Mouse (Mus musculus): ENCODE measurements around the gene Herc1. TPM values are rescaled to one million over a fixed set of nuclear protein-coding genes. Genes with fewer than 3 reads are reported as not detected.

Herc1 gene
- polyA plus RNA-seq, 1 experiment, result 3.2 TPM

DNA sequence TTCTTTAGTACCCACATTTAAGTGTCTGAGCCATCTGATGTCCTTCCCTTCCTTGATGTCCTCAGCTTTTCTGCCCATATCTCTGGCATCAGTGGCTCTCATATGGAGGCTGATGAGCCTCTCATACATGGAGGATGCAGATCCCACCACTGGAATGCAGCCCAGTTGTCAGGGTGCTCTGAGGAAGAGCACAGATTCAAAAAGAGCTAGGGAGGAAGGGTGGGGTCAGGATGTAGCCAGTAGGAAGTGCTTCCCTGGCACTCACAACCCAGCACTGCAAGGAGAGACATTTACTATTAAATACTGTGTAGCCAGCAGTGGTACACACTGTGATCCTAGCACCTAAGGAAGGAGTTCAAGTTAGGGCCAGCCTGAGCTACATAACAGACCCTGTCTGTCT lies 156.2 kb downstream of the Herc1 start:
- peaks cover 88% of the 10 kb centered on the region for H3K36me3 ChIP-seq (replicated peaks; ENCODE audit: low read length)
- no peak for TF ChIP-seq GATA1 (IDR thresholded peaks at IDR 0.05; ENCODE audit: borderline replicate concordance, low read length)
- TF ChIP-seq FLI1 (IDR thresholded peaks at IDR 0.05; ENCODE audit: low read length), result no peak
- no peak overlapping the region for H3K4me3 ChIP-seq (replicated peaks)
- no peaks in the 10 kb centered on the region for H3K27me3 ChIP-seq (replicated peaks)
- H3K9me3 ChIP-seq, result no peaks in the 10 kb centered on the region
- peaks cover 99% of the 10 kb centered on the region for H3K4me1 ChIP-seq

DNA sequence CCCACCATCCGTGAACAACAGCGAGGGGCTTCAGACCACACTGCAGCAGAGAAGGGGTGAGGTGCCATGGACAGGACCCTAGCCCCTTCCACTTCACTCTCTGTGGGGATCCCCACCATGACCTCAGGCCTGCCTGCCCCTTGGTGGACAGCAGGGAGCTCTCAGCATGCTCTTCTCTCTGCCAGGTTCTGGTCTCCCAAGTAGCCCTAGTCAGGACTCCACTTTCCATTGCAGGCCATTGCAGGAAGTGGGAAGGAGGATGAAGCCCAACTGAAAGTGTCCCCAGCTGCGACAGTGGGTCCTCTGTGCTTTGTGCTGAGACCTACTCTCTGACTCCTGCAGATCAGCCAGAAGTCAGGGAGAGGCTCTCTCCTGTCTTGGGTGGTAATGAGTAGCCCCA lies 157.4 kb downstream of the Herc1 start:
- peak overlapping the region; percentile 23 for H3K4me3 ChIP-seq (replicated peaks)
- H3K27me3 ChIP-seq (replicated peaks), result no peaks in the 10 kb centered on the region
- no peak for TF ChIP-seq GATA1 (IDR thresholded peaks at IDR 0.05; ENCODE audit: borderline replicate concordance, low read length)
- H3K9me3 ChIP-seq, result no peaks in the 10 kb centered on the region
- H3K4me1 ChIP-seq, result peaks cover 99% of the 10 kb centered on the region
- peaks cover 79% of the 10 kb centered on the region for H3K36me3 ChIP-seq (replicated peaks; ENCODE audit: low read length)

DNA sequence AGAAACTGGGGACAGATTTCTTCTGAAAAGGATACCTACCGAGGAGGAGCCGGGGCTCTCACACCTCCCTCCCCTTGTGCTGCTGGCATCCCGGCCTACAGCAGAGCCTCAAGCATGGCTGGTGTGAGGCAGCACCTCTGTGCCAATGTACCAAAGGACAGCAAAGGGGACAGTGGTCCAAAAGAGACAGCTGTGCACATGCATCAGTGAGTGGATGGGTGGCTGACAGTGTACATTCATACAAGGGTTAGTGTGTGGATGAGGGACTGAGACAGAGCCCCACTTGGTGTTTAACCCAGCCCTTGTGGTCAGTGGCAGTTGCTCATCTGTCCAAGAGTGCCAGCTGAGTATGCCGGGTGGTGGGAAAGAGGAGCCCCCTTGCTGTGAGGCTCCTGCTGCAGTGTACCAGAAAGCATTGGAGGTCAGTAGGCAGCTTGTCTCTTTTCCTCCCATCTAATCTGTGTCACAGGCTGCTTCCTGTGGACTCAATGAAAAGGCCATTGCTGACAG lies 158.7 kb downstream of the Herc1 start:
- Histone ChIP-seq H3K36me3 (replicated peaks; ENCODE audit: low read length) (peaks cover 83% of the 10 kb centered on the region), H3K4me3 (replicated peaks) (peak overlapping the region; percentile 70), H3K9me3 (no peaks in the 10 kb centered on the region), H3K4me1 (peaks cover 100% of the 10 kb centered on the region), H3K27me3 (replicated peaks) (no peaks in the 10 kb centered on the region)
- TF ChIP-seq FLI1 (IDR thresholded peaks at IDR 0.05; ENCODE audit: low read length), result no peak
- TF ChIP-seq GATA1 (IDR thresholded peaks at IDR 0.05; ENCODE audit: borderline replicate concordance, low read length), result no peak

DNA sequence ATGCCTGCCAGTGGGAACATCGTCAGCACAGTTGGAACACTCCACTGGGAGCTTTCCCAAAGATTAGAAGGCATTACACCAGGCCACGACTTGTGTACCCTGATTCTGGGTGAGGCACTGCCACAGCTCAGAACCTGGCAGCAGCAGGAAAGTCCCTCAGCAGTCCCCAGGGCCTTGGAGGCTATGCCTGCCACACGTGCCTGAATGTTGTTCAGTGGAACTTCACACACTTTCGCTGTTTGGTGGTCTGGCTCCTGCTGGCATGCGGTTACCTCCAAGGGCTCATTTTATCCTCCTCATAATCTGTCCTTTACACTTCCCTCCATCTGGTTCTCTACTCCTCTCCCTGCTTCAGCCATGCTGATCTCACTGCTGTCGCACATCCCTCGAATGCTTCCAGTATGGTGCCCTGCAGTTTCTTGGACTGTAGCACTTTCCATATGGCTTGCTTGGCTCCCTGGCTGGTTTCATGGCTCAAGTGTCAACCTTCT lies 160.1 kb downstream of the Herc1 start:
- Histone ChIP-seq H3K36me3 (replicated peaks; ENCODE audit: low read length) (peaks cover 83% of the 10 kb centered on the region), H3K27me3 (replicated peaks) (no peaks in the 10 kb centered on the region), H3K4me3 (replicated peaks) (peak overlapping the region; percentile 60), H3K9me3 (no peaks in the 10 kb centered on the region), H3K4me1 (peaks cover 100% of the 10 kb centered on the region)
- TF ChIP-seq FLI1 (IDR thresholded peaks at IDR 0.05; ENCODE audit: low read length), result no peak
- TF ChIP-seq GATA1 (IDR thresholded peaks at IDR 0.05; ENCODE audit: borderline replicate concordance, low read length), result no peak

DNA sequence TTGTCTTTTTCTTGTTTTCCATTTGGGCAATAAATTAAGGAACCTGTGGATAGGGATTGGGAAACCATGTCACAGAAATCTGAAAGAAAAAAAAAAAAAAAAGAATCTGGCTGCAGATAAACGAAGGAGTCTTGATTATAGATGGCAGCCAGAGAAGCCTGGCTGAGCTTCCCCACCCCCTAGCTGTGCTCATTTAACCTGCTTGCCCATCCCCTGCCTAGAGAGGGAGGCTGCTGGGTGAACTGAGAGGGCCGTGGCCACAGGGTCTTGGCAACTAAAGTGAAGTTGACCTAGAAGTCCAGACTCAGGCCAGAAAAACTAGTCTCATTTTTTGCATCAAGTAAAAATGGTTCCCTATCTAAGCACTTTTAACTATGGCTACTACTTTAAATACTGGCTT lies 160.7 kb downstream of the Herc1 start:
- Histone ChIP-seq H3K27me3 (replicated peaks) (no peaks in the 10 kb centered on the region), H3K9me3 (no peaks in the 10 kb centered on the region), H3K4me3 (replicated peaks) (peak overlapping the region; percentile 96), H3K36me3 (replicated peaks; ENCODE audit: low read length) (peaks cover 82% of the 10 kb centered on the region), H3K4me1 (peaks cover 100% of the 10 kb centered on the region)
- TF ChIP-seq FLI1 (IDR thresholded peaks at IDR 0.05; ENCODE audit: low read length) (no peak), GATA1 (IDR thresholded peaks at IDR 0.05; ENCODE audit: borderline replicate concordance, low read length) (no peak)

DNA sequence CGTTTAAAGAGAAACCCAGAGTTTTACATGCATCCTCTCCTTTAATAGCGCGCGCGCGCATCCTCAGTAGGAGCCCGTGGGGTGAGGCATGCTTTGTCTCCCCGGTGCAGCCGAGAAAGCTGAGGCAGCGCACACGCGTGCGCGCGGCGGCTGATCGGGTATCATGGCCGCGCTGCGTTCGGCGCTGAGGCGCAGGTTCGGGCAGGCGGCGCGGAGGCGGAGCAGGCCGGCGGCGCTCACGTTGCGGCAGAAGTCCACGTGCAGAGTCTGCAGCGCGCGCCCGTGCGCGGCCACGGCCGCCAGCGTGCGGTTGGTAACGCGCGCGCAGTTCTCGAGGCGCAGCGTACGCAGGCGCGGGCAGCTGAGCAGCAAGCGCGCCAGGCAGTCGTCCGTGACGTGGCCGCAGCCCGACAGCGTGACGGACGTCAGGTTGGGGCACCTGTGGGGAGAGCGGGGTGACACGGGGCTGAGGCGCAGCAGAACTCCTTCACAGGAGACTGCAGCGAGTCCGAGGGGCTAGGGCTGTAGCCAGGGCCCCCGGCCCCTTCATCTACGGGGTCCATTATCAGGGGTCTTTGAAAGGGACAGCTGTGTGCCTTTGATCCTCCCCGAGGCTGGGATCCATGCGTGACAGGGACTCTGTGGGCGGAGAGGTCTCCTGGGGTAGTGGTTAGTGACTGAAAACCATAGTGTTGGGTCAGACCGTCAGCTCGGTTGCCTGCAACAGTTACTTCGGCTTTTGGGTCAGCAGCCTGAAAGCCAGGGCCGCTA lies 161.5 kb downstream of the Herc1 start:
- TF ChIP-seq FLI1 (IDR thresholded peaks at IDR 0.05; ENCODE audit: low read length) (no peak), GATA1 (IDR thresholded peaks at IDR 0.05; ENCODE audit: borderline replicate concordance, low read length) (no peak)
- no peaks in the 10 kb centered on the region for H3K9me3 ChIP-seq
- no peaks in the 10 kb centered on the region for H3K27me3 ChIP-seq (replicated peaks)
- peak overlapping the region; percentile 96 for H3K4me3 ChIP-seq (replicated peaks)
- H3K4me1 ChIP-seq, result peaks cover 100% of the 10 kb centered on the region
- H3K36me3 ChIP-seq (replicated peaks; ENCODE audit: low read length), result peaks cover 82% of the 10 kb centered on the region

DNA sequence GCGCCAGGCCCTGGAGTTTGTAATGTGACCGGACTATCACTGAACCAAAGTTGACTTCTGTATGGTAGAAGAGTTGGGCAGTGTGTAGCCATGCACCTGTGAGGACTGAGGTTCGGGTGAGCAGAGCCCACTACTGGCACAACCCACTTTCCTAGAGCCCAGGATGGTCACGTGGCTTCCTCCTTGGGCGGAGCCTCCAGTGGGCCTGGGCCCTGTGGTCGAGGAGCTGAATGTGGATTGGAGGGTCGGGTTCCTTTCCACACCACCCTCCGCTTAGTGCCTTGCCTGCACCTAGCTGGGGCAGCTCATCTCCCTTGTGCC lies 162.1 kb downstream of the Herc1 start:
- peaks cover 82% of the 10 kb centered on the region for H3K36me3 ChIP-seq (replicated peaks; ENCODE audit: low read length)
- no peaks in the 10 kb centered on the region for H3K9me3 ChIP-seq
- peaks cover 98% of the 10 kb centered on the region for H3K4me1 ChIP-seq
- TF ChIP-seq FLI1 (IDR thresholded peaks at IDR 0.05; ENCODE audit: low read length) (no peak), GATA1 (IDR thresholded peaks at IDR 0.05; ENCODE audit: borderline replicate concordance, low read length) (no peak)
- H3K4me3 ChIP-seq (replicated peaks), result peak overlapping the region; percentile 96
- H3K27me3 ChIP-seq (replicated peaks), result no peaks in the 10 kb centered on the region

DNA sequence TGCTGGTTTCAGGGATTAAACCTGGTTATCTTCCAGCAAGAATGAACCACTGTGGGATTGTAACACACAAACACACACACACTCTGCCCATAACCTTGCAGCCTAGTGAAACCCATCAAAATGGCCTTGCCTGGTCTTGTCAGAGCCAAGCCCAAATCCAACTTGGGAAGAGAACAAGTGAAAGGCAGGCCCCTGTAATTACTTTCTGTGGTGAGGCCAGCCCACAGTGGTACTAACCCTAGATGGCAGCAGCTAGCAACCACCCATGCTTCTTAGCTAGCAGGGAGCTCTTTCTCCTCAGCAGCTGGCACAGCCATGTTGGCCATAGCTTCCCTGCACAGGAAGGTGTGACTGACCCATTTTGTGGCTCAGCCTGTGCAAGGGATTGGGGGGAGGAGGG lies 162.9 kb downstream of the Herc1 start:
- no peaks in the 10 kb centered on the region for H3K9me3 ChIP-seq
- no peaks in the 10 kb centered on the region for H3K27me3 ChIP-seq (replicated peaks)
- H3K4me3 ChIP-seq (replicated peaks), result peak overlapping the region; percentile 51
- TF ChIP-seq GATA1 (IDR thresholded peaks at IDR 0.05; ENCODE audit: borderline replicate concordance, low read length), result no peak
- TF ChIP-seq FLI1 (IDR thresholded peaks at IDR 0.05; ENCODE audit: low read length), result no peak
- peaks cover 82% of the 10 kb centered on the region for H3K36me3 ChIP-seq (replicated peaks; ENCODE audit: low read length)
- H3K4me1 ChIP-seq, result peaks cover 97% of the 10 kb centered on the region

DNA sequence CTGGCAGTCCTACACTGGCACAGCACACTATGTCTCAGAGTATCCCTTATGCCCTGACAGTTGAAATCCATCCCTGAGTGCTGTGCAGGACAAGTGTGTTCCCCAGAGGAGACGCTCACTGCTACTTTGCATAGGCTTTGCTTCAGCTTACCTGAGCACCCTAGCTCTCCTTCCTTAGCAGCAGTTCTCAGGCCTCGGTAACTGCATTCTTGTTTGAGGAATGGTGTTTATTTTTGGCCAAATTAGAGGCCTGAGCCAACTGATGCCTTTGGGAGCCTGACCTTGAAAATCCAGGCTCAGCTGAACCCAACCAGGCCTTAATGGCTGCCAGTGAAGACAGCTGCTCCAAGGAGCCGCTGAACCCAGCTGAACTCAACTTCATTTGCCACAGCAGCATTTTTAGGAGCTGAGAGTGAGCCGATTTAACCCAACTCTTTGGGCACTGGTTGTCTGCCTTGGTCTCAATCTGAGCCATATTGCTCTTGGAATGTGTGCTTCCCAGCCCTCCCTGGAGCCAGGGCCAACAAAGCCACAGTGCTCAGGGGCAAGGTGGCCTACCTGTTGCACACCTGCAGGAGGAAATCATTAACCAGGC lies 163.5 kb downstream of the Herc1 start:
- H3K27me3 ChIP-seq (replicated peaks), result no peaks in the 10 kb centered on the region
- peaks cover 82% of the 10 kb centered on the region for H3K36me3 ChIP-seq (replicated peaks; ENCODE audit: low read length)
- H3K9me3 ChIP-seq, result no peaks in the 10 kb centered on the region
- H3K4me3 ChIP-seq (replicated peaks), result peak overlapping the region; percentile 6
- TF ChIP-seq GATA1 (IDR thresholded peaks at IDR 0.05; ENCODE audit: borderline replicate concordance, low read length) (no peak), FLI1 (IDR thresholded peaks at IDR 0.05; ENCODE audit: low read length) (no peak)
- H3K4me1 ChIP-seq, result peaks cover 97% of the 10 kb centered on the region

DNA sequence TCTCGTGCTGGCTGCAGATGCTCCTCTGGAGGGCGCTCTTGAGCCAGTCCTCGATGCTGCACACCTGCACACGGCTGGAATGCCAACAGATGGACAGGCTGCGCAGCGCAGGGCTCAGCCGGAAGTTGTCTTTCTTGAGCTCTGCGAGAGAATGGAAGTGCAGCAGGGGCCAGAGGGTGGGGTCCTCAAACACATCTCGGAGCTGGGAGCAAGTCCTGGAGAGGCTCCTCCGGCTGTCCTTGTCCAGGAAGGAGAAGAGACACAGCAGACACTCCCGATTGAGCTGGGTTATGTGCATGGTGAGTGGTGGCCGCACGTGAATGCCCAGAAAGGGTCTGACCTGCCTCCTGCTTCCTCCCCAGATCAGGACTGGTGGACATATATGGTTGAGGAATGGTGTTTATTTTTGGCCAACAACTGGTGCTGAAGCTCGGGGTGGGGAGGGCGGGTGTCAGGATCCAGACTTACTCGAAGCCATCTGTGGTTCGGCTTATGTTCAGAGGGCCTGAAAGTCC lies 164.1 kb downstream of the Herc1 start, which contains the start of gene Fbxl22:
Gene Fbxl22 (minus strand): TSS at position 338 of the 515 bp plus-strand sequence.
- H3K36me3 ChIP-seq (replicated peaks; ENCODE audit: low read length), result peaks cover 82% of the 10 kb centered on the region
- H3K27me3 ChIP-seq (replicated peaks), result no peaks in the 10 kb centered on the region
- H3K4me3 ChIP-seq (replicated peaks), result peak within 1 kb of the TSS; percentile 15
- TF ChIP-seq FLI1 (IDR thresholded peaks at IDR 0.05; ENCODE audit: low read length) (no peak), GATA1 (IDR thresholded peaks at IDR 0.05; ENCODE audit: borderline replicate concordance, low read length) (no peak)
- H3K4me1 ChIP-seq, result peaks cover 97% of the 10 kb centered on the region
- H3K9me3 ChIP-seq, result no peaks in the 10 kb centered on the region

Measured in megakaryocyte, embryonic 14.5 days (primary cell).